Mouse (Mus musculus): Measurements from ENCODE around the gene Dnmt3a.

- no peak for TF ChIP-seq ZNF384 (IDR thresholded peaks at IDR 0.05; ENCODE audit: low read depth, low read length)
- no peak for TF ChIP-seq POLR2A (IDR thresholded peaks at IDR 0.05; ENCODE audit: low read depth, low read length)
- TF ChIP-seq SMC3 (IDR thresholded peaks at IDR 0.05; ENCODE audit: low read depth, low read length) = no peak
- no peak for TF ChIP-seq EP300 (IDR thresholded peaks at IDR 0.05; ENCODE audit: low read length)
- TF ChIP-seq E2F4 (IDR thresholded peaks at IDR 0.05; ENCODE audit: insufficient replicate concordance, low read depth, low read length) = no peak
- no peak for TF ChIP-seq MAZ (IDR thresholded peaks at IDR 0.05; ENCODE audit: low read depth, low read length)
- no peak for TF ChIP-seq JUN (IDR thresholded peaks at IDR 0.05; ENCODE audit: insufficient read depth, low read depth, low read length)
- TF ChIP-seq CTCF (conservative IDR thresholded peaks at IDR 0.05 in 1 of 2, IDR thresholded peaks at IDR 0.05 in 1 of 2; ENCODE audit: low read depth in 2 of 2, low read length in 2 of 2) = no peak
Observed at GRCm38 (mm10) chr12:3868115-3868514, 62.3 kb downstream of the Dnmt3a start.

All from CH12.LX (cell line).